Mouse (Mus musculus) left cerebral cortex, postnatal 36 days (tissue): ENCODE measurements at regions not wholly inside any gene's neighbourhood (a gene's known extent, or its start where the extent isn't known, plus 50 kb on each side); places are given as distances from the start of the nearest gene placed in this dataset.

Experiments used
- DNase-seq, 2 experiments: peaks; one replicate each; pipeline ENCODE4 v3.0.0; 2021 to 2022; ENCODE audit warnings: low spot score in 2 of 2, mixed read lengths in 1 of 2
- intact Hi-C: fragments of 180-260 bp; cut with DNase I; formaldehyde crosslinking; loops from one replicate; pipeline ENCODE4 v1.15.1; 2025

- intact Hi-C loops, result no loop called here
- DNase-seq, result peak; percentile 2 to 3
Observed at GRCm38 (mm10) chr4:93225105-93225504, 110.2 kb downstream of the Tusc1 start.

- DNase-seq, result no peak
- intact Hi-C loops, result no loop called here
Observed at GRCm38 (mm10) chr4:93220747-93221146, 114.6 kb downstream of the Tusc1 start.

- DNase-seq, result no peak
- intact Hi-C loops, result no loop called here
Observed at GRCm38 (mm10) chr4:93208399-93208798, 126.9 kb downstream of the Tusc1 start.

DNA sequence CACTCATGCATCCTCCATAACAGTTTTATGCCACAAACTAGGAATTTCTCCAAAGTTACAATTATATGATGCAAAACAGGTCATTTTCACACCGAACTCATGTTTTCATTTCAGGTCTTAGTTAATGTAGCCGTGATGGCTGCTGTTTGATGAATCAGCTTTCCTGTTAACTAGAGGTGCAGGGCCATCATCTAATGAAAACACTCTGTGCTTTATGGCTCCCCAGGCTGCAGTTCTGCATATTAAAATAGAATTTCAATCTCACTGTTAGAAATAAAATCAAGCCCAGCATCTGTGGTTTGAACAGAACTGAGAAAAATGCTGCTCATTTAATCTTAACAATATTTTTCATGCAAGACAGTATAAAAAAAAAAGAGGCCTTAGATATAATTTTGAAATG is 135.5 kb downstream of the Tusc1 start:
- intact Hi-C loops, result no loop called here
- DNase-seq, result no peak

- DNase-seq, result no peak
- intact Hi-C loops, result no loop called here
Observed at GRCm38 (mm10) chr4:93184332-93184731, 151.0 kb downstream of the Tusc1 start.
